ENCODE assay signal across 23 mouse cellular contexts in the genomic region with DNA sequence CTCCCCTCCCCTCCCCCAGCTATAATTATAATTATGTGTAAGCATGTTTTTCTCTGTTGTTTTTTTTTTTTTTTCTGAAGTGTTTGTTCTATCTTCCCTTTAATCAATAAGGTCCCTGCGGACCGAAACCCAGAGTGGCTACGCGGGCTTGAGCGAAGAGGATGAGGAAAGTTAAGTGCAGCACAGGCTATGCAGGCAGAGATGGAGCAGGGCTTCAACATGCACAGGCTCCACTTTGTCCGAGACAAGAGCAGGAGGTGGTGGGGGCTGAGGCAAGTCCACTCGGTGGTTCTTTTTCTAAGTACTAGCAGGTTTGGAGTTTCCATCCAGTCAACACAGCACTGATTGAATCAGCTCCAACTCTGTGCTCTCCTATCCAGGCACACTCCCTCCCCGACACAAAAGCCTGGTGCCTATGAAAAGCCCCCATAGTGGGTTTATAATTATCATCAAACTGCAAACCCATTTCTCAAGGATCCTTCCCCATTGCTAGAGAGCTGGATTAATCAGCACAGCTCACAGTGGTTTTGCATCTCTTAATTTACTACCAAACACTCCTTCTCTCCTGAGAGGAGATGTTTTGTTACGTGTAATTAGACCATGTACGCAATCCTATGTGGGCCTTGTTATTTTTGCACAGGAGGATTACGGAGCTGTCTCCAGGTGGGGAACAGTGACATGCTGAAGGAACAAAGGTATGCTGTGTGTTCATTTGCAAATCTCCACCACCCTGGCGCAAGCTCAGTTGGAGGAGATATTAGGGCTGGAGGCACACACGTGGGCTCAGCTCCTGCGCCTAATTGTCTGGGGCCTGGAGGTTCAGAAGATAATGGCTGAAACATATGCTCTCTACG. TPM values are rescaled to one million over a fixed set of nuclear protein-coding genes. Genes with fewer than 3 reads are reported as not detected.
DNase-seq lines count a peak whose midpoint lies in the region; ATAC-seq and TF ChIP-seq lines count a peak whose summit lies in the region.
"Had no signal": no experiment of that assay in that cellular context is flagged by ENCODE, and none has a peak within 500 bp of the region (broad histone marks: within the 10 kb centered on the region; RNA-seq: fewer than 3 reads in every experiment).

No protein-coding gene starts in this region.

- WGBS in hindbrain, embryonic 14.5 days: 57% methylated on average over 15 of the region's 15 CpGs
- 62% methylated on average over 15 of the region's 15 CpGs for WGBS in hindbrain, postnatal 0 days
- 30% methylated on average over 15 of the region's 15 CpGs for WGBS in forebrain, embryonic 14.5 days

- DNase-seq in hindbrain, embryonic 14.5 days (ENCODE audit: low spot score): no peak
- DNase-seq in hindbrain, postnatal 0 days (ENCODE audit: low spot score): no peak
- peak; percentile 61 for DNase-seq in R1 (ENCODE audit: low read depth, low spot score)
- DNase-seq in ZHBTc4 (ENCODE audit: low read depth, low spot score): peak; percentile 9
- peak; percentile 37 for DNase-seq in forebrain, embryonic 14.5 days (ENCODE audit: low spot score)
- no peak for DNase-seq in lung, postnatal 4 days
- DNase-seq in adrenal gland, postnatal 10 days: no peak
- no peak for DNase-seq in adrenal gland, postnatal 25 days
- DNase-seq: cerebellum, adult 11-12 months; cerebellum, postnatal 10 days; heart, postnatal 4 days; kidney, postnatal 25 days; liver, embryonic 13.5 days; lung, adult 2 months; lung, postnatal 14 days; right cerebral cortex, adult 18-20 months; right cerebral cortex, postnatal 4 days; thymus, postnatal 25 days had no signal

- 0 out of 2 replicates have a peak overlapping the region, but pooled peaks have one; percentile 26 for H3K27ac ChIP-seq in hindbrain, embryonic 14.5 days
- H3K27ac ChIP-seq in hindbrain, postnatal 0 days: no peak overlapping the region
- H3K27ac ChIP-seq in forebrain, embryonic 14.5 days (ENCODE audit: low read depth, low read length): no peak overlapping the region
- H3K27ac ChIP-seq: heart, embryonic 10.5 days; intestine, embryonic 15.5 days; layer of hippocampus, adult 2 months; liver, embryonic 13.5 days; neural tube, embryonic 12.5 days had no signal

- no peaks in the 10 kb centered on the region for H3K36me3 ChIP-seq in hindbrain, embryonic 14.5 days (replicated peaks; ENCODE audit: control insufficient read depth, insufficient read depth)
- no peaks in the 10 kb centered on the region for H3K36me3 ChIP-seq in hindbrain, postnatal 0 days (ENCODE audit: insufficient read depth, low read length)
- no peaks in the 10 kb centered on the region for H3K36me3 ChIP-seq in forebrain, embryonic 14.5 days (ENCODE audit: control insufficient read depth, insufficient read depth, low read length)
- H3K36me3 ChIP-seq: heart, embryonic 10.5 days; intestine, embryonic 15.5 days; liver, embryonic 13.5 days; neural tube, embryonic 12.5 days had no signal

- peak; percentile 68; the same call in 1 of the 2 replicates for ATAC-seq in hindbrain, embryonic 14.5 days (ENCODE audit: low FRiP score)
- no peak for ATAC-seq in hindbrain, postnatal 0 days
- ATAC-seq in forebrain, embryonic 14.5 days: peak; percentile 29; the same call in 1 of the 2 replicates
- ATAC-seq: intestine, embryonic 15.5 days had no signal

- H3K4me3 ChIP-seq in hindbrain, embryonic 14.5 days (replicated peaks; ENCODE audit: low read length): no peak overlapping the region
- no peak overlapping the region for H3K4me3 ChIP-seq in hindbrain, postnatal 0 days (ENCODE audit: low read length)
- H3K4me3 ChIP-seq in forebrain, embryonic 14.5 days (ENCODE audit: low read depth, low read length): no peak overlapping the region
- H3K4me3 ChIP-seq: heart, embryonic 10.5 days; intestine, embryonic 15.5 days; layer of hippocampus, adult 2 months; liver, embryonic 13.5 days; neural tube, embryonic 12.5 days had no signal

- no peaks in the 10 kb centered on the region for H3K27me3 ChIP-seq in hindbrain, embryonic 14.5 days (ENCODE audit: control insufficient read depth, insufficient read depth, low read length)
- H3K27me3 ChIP-seq in hindbrain, postnatal 0 days (ENCODE audit: insufficient read depth, low read length): no peaks in the 10 kb centered on the region
- H3K27me3 ChIP-seq in forebrain, embryonic 14.5 days (replicated peaks; ENCODE audit: control insufficient read depth, insufficient read depth, low read length): no peaks in the 10 kb centered on the region
- H3K27me3 ChIP-seq: intestine, embryonic 15.5 days; liver, embryonic 13.5 days; neural tube, embryonic 12.5 days had no signal

- no peak for TF ChIP-seq CTCF in hindbrain, postnatal 0 days (IDR thresholded peaks at IDR 0.05; ENCODE audit: low read depth)

- 0 out of 2 replicates have a peak, but pooled peaks cover 3% of the 10 kb centered on the region for H3K4me1 ChIP-seq in hindbrain, embryonic 14.5 days (replicated peaks; ENCODE audit: control insufficient read depth, insufficient read depth, low read length)
- no peaks in the 10 kb centered on the region for H3K4me1 ChIP-seq in hindbrain, postnatal 0 days (ENCODE audit: insufficient read depth, low read length)
- no peaks in the 10 kb centered on the region for H3K4me1 ChIP-seq in forebrain, embryonic 14.5 days (ENCODE audit: control insufficient read depth, insufficient read depth, low read length)
- H3K4me1 ChIP-seq: heart, embryonic 10.5 days; intestine, embryonic 15.5 days; liver, embryonic 13.5 days; neural tube, embryonic 12.5 days had no signal

- no peaks in the 10 kb centered on the region for H3K9me3 ChIP-seq in hindbrain, embryonic 14.5 days (ENCODE audit: control insufficient read depth, low read length)
- H3K9me3 ChIP-seq in hindbrain, postnatal 0 days (ENCODE audit: low read length): no peaks in the 10 kb centered on the region; the same call in 1 of the 2 replicates
- H3K9me3 ChIP-seq in forebrain, embryonic 14.5 days (replicated peaks; ENCODE audit: control insufficient read depth, low read length): no peaks in the 10 kb centered on the region
- H3K9me3 ChIP-seq: heart, embryonic 10.5 days; intestine, embryonic 15.5 days; neural tube, embryonic 12.5 days had no signal

- H3K9ac ChIP-seq in hindbrain, embryonic 14.5 days: no peak overlapping the region
- no peak overlapping the region for H3K9ac ChIP-seq in hindbrain, postnatal 0 days (replicated peaks; ENCODE audit: low read length)
- no peak overlapping the region for H3K9ac ChIP-seq in forebrain, embryonic 14.5 days (ENCODE audit: low read length)
- H3K9ac ChIP-seq: intestine, embryonic 15.5 days; liver, embryonic 13.5 days; neural tube, embryonic 12.5 days had no signal

- H3K4me2 ChIP-seq in hindbrain, embryonic 14.5 days (replicated peaks): no peak overlapping the region
- no peak overlapping the region for H3K4me2 ChIP-seq in hindbrain, postnatal 0 days (ENCODE audit: low read depth, low read length)
- no peak overlapping the region for H3K4me2 ChIP-seq in forebrain, embryonic 14.5 days (ENCODE audit: low read length)
- H3K4me2 ChIP-seq: intestine, embryonic 15.5 days; liver, embryonic 13.5 days; neural tube, embryonic 12.5 days had no signal

RNA-seq across cellular contexts. Expression of a gene that starts 39.0 kb away (rescaled TPM):
- 38.8 and 41.8 TPM in 2 replicates for polyA plus RNA-seq in hindbrain, embryonic 14.5 days (2014; fragmentation: Nextera tagmentation; extraction: Ambion mirVana)
- total RNA-seq in hindbrain, postnatal 0 days (2014; rRNA removed): 34.9 and 40.6 TPM in 2 replicates
- polyA plus RNA-seq in hindbrain, postnatal 0 days (2015; fragmentation: Nextera tagmentation; extraction: Ambion mirVana): 44.5 and 44.9 TPM in 2 replicates
- 31.0 and 43.8 TPM in 2 replicates for polyA plus RNA-seq in forebrain, embryonic 14.5 days (2014; fragmentation: Nextera tagmentation; extraction: Ambion mirVana)
- 1 to 10 TPM; 1.0 to 2.2 TPM for total RNA-seq in adrenal gland, postnatal 10 days (2021)
- total RNA-seq in adrenal gland, postnatal 25 days (2021): 0.52 and 0.76 TPM in 2 replicates
- total RNA-seq: megakaryocyte, adult 5-6 weeks had no signal

Comparison
In these comparisons a context has a peak if more than half of its experiments do, and no peak if none do; other contexts are left out.
1. DNase-seq: peak in R1 (single experiment), ZHBTc4 (single experiment) and forebrain, embryonic 14.5 days (single experiment); none in hindbrain, embryonic 14.5 days (single experiment), hindbrain, postnatal 0 days (single experiment), lung, postnatal 4 days (0 of 2), adrenal gland, postnatal 10 days (single experiment) and adrenal gland, postnatal 25 days (single experiment).
2. RNA of a gene that starts 39.0 kb away (total RNA-seq): 34.9 to 40.6 TPM in hindbrain, postnatal 0 days; 1.0 to 2.2 TPM in adrenal gland, postnatal 10 days and 0.52 to 0.76 TPM in adrenal gland, postnatal 25 days; every median in the first group is over 10 times any median in the second.